ENCODE assay signal across 8 mouse cellular contexts in the genomic region with DNA sequence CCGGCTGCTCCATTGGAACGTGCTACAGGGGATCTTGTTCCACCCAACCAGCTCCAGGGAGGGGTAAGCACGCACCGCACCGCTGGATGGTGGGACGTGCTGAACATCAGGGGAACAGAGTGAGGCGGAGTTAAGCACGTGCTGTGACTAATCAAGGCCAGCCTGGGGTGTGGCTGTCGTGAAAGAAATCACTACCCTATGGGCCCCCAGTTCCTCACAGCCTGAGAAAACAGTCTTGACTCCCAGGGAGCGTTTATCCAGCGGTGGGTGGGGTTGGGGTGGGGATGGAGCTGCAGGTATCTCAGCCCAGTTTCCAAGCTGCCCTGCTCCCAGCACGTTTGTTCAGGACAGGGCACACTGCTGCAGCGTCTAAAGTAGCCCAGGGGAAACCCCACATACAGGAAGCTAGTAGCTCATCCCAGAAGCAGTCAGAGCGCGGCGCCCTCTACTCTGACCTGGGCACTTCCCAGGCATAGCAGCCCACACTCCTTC.
A peak's percentile ranks its signal among the peaks of the same experiment; 100 is the strongest.
DNase-seq lines count a peak whose midpoint lies in the region; ATAC-seq lines count a peak whose summit lies in the region.

No protein-coding gene starts in this region.

- peak overlapping the region; percentile 27 for H3K4me3 ChIP-seq in limb, embryonic 13.5 days
- H3K4me3 ChIP-seq in neural tube, embryonic 14.5 days (ENCODE audit: low read depth, low read length) = no peak overlapping the region

- H3K4me1 ChIP-seq in limb, embryonic 13.5 days = peaks cover 22% of the 10 kb centered on the region
- H3K4me1 ChIP-seq in neural tube, embryonic 14.5 days (ENCODE audit: control insufficient read depth, insufficient read depth, low read length) = 0 out of 2 replicates have a peak, but pooled peaks cover 4% of the 10 kb centered on the region

- H3K9ac ChIP-seq in limb, embryonic 13.5 days = no peak overlapping the region
- no peak overlapping the region for H3K9ac ChIP-seq in neural tube, embryonic 14.5 days (replicated peaks; ENCODE audit: low read depth, low read length)

- H3K9me3 ChIP-seq in limb, embryonic 13.5 days = peaks cover 8% of the 10 kb centered on the region; the same call in 1 of the 2 replicates
- H3K9me3 ChIP-seq in neural tube, embryonic 14.5 days (ENCODE audit: control insufficient read depth, low read length) = no peaks in the 10 kb centered on the region

- H3K4me2 ChIP-seq in limb, embryonic 13.5 days (replicated peaks) = peak overlapping the region; percentile 63
- H3K4me2 ChIP-seq in neural tube, embryonic 14.5 days (ENCODE audit: low read depth, low read length) = peak overlapping the region; percentile 9; the same call in 1 of the 2 replicates

- DNase-seq in A20 (ENCODE audit: low read depth, low spot score) (peak; percentile 94), ES-CJ7 (ENCODE audit: low read depth, low spot score) (peak; percentile 89)
- DNase-seq in forelimb bud, embryonic 11.5 days (ENCODE audit: low read depth, low spot score) = peak; percentile 30
- no peak for DNase-seq in cerebellum, postnatal 14 days
- DNase-seq in left cerebral cortex, adult 18-20 months (ENCODE audit: low spot score in 2 of 2) = no peak
- DNase-seq in layer of hippocampus, postnatal 36 days = no peak

- no peaks in the 10 kb centered on the region for H3K36me3 ChIP-seq in limb, embryonic 13.5 days
- no peaks in the 10 kb centered on the region for H3K36me3 ChIP-seq in neural tube, embryonic 14.5 days (ENCODE audit: control insufficient read depth, insufficient read depth, low read length)

- 2% methylated on average over 16 of the region's 16 CpGs for WGBS in limb, embryonic 13.5 days
- 4% methylated on average over 16 of the region's 16 CpGs for WGBS in neural tube, embryonic 14.5 days

- no peak overlapping the region for H3K27ac ChIP-seq in limb, embryonic 13.5 days
- no peak overlapping the region for H3K27ac ChIP-seq in neural tube, embryonic 14.5 days (ENCODE audit: low read depth, low read length)

- peaks cover 17% of the 10 kb centered on the region for H3K27me3 ChIP-seq in limb, embryonic 13.5 days
- H3K27me3 ChIP-seq in neural tube, embryonic 14.5 days (ENCODE audit: control insufficient read depth, insufficient read depth, low read length) = 0 out of 2 replicates have a peak, but pooled peaks cover 2% of the 10 kb centered on the region

- ATAC-seq in limb, embryonic 13.5 days (ENCODE audit: low FRiP score, low read depth) = peak; percentile 77; the same call in 1 of the 2 replicates
- no peak for ATAC-seq in neural tube, embryonic 14.5 days (ENCODE audit: low read depth)

Comparison
In these comparisons a context has a peak if more than half of its experiments do, and no peak if none do; other contexts are left out.
1. DNase-seq: peak in A20 (single experiment), ES-CJ7 (single experiment) and forelimb bud, embryonic 11.5 days (single experiment); none in cerebellum, postnatal 14 days (0 of 2), left cerebral cortex, adult 18-20 months (0 of 2) and layer of hippocampus, postnatal 36 days (0 of 2).